Mouse (Mus musculus) small intestine, adult 2 months (tissue): Measurements from ENCODE around the gene Cmtm7. TPM values are rescaled to one million over a fixed set of nuclear protein-coding genes. Genes with fewer than 3 reads are reported as not detected.
A peak's percentile ranks its signal among the peaks of the same experiment; 100 is the strongest.

Experiments
- H3K27ac ChIP-seq: fragments of 200-500 bp; 2 replicates; pipeline ENCODE4 v1.5.1; 2012; ENCODE audit warnings: low read depth, low read length, control low read depth, inconsistent platforms; ENCODE audit not compliant: insufficient read depth
- H3K27me3 ChIP-seq: fragments of 200-500 bp; 2 replicates; pipeline ENCODE4 v1.6.1; 2012; ENCODE audit warnings: mild to moderate bottlenecking, moderate library complexity, low read length, inconsistent platforms; ENCODE audit not compliant: control insufficient read depth, insufficient read depth
- H3K36me3 ChIP-seq: fragments of 200-500 bp; 2 replicates; pipeline ENCODE4 v1.6.1; 2012; ENCODE audit warnings: mild to moderate bottlenecking, low read length, control low read depth, inconsistent platforms; ENCODE audit not compliant: control insufficient read depth, insufficient read depth
- H3K4me1 ChIP-seq: fragments of 200-500 bp; 2 replicates; pipeline ENCODE4 v1.6.1; 2012; ENCODE audit warnings: low read length, inconsistent platforms, mixed read lengths; ENCODE audit not compliant: control insufficient read depth, insufficient read depth, insufficient read length
- H3K4me3 ChIP-seq: fragments of 200-500 bp; 2 replicates; pipeline ENCODE4 v1.5.1; 2012; ENCODE audit warnings: low read depth, mild to moderate bottlenecking, control low read depth, inconsistent platforms, low read length, moderate library complexity
- CTCF ChIP-seq: fragments of 200-500 bp; IDR thresholded peaks from 2 replicates; pipeline ENCODE4 v1.5.1; 2012; ENCODE audit warnings: low read depth, mild to moderate bottlenecking, control low read depth, inconsistent platforms, low read length, moderate library complexity, mixed read lengths; ENCODE audit not compliant: insufficient replicate concordance, insufficient read length; ENCODE audit errors: extremely low read depth
- POLR2A ChIP-seq: fragments of 200-500 bp; IDR thresholded peaks from 2 replicates; pipeline ENCODE4 v1.6.1; 2012; ENCODE audit warnings: low read depth, mild to moderate bottlenecking, control low read depth, inconsistent platforms, low read length, moderate library complexity
- WGBS: fragments of 180-500 bp; shearing (Covaris S2); methylation state at CpG from one replicate; pipeline ENCODE4 v1.1.7; 2018; 5-methylcytosine and 5-hydroxymethylcytosine counted together
- polyA plus RNA-seq: library from polyadenylated mRNA; depleted of rRNA; stranded (reverse); fragments of >200 nt; gene quantifications from 2 replicates; pipeline ENCODE4 v1.2.3, GENCODE M21; 2012

Gene Cmtm7
- polyA plus RNA-seq, 1 experiment: 70.4 TPM

- no peaks in the 10 kb centered on the region for H3K36me3 ChIP-seq
- no peaks in the 10 kb centered on the region for H3K27me3 ChIP-seq
- WGBS: 57% methylated on average over 11 of the region's 11 CpGs
- TF ChIP-seq CTCF (peak; percentile 96), POLR2A (no peak)
- no peak overlapping the region for H3K4me3 ChIP-seq
- no peaks in the 10 kb centered on the region; the same call in 1 of the 2 replicates for H3K4me1 ChIP-seq
- H3K27ac ChIP-seq: no peak overlapping the region
These were observed 15.8 kb upstream of the Cmtm7 start for GRCm38 (mm10) chr9:114797329-114798004.

- H3K27ac ChIP-seq: no peak overlapping the region
- H3K4me3 ChIP-seq: no peak overlapping the region
- no peaks in the 10 kb centered on the region; the same call in 1 of the 2 replicates for H3K4me1 ChIP-seq
- WGBS: 75% methylated on average over 11 of the region's 11 CpGs
- no peaks in the 10 kb centered on the region for H3K36me3 ChIP-seq
- no peaks in the 10 kb centered on the region for H3K27me3 ChIP-seq
- TF ChIP-seq POLR2A (no peak), CTCF (no peak)
These were observed 14.9 kb upstream of the Cmtm7 start for GRCm38 (mm10) chr9:114796473-114797050.

- TF ChIP-seq POLR2A (no peak), CTCF (no peak)
- 43% methylated on average over 4 of the region's 4 CpGs for WGBS
- H3K4me3 ChIP-seq: no peak overlapping the region
- no peaks in the 10 kb centered on the region for H3K36me3 ChIP-seq
- H3K27ac ChIP-seq: no peak overlapping the region
- H3K27me3 ChIP-seq: no peaks in the 10 kb centered on the region
- H3K4me1 ChIP-seq: no peaks in the 10 kb centered on the region; the same call in 1 of the 2 replicates
These were observed 12.8 kb upstream of the Cmtm7 start for GRCm38 (mm10) chr9:114794491-114794890.

DNA sequence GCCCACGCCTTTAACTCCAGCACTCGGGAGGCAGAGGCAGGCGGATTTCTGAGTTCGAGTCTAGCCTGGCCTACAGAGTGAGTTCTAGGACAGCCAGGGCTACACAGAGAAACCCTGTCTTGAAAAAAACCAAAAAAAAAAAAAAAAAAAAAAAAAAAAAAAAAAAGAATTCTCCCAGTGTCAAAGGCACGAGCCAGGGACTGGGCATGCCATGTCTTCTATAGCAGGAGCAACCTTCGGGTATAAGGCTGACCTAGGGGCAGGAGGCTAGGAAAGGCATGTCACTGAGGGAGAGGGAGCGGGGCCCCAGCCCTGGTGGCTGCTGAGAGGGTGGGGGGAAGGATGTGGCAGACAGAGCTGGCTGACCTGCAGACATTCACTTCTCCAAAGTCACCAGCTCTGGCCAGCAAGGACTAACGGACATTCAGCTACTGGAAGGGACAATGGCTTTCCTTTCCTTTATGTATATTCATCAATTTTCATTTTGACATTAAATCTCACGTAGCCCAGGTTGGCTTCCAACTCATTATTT, 12.2 kb upstream of the Cmtm7 start:
- H3K36me3 ChIP-seq: no peaks in the 10 kb centered on the region
- no peaks in the 10 kb centered on the region for H3K27me3 ChIP-seq
- no peak overlapping the region for H3K4me3 ChIP-seq
- H3K27ac ChIP-seq: no peak overlapping the region
- 84% methylated on average over 9 of the region's 9 CpGs for WGBS
- H3K4me1 ChIP-seq: no peaks in the 10 kb centered on the region; the same call in 1 of the 2 replicates
- TF ChIP-seq POLR2A (no peak), CTCF (no peak)

DNA sequence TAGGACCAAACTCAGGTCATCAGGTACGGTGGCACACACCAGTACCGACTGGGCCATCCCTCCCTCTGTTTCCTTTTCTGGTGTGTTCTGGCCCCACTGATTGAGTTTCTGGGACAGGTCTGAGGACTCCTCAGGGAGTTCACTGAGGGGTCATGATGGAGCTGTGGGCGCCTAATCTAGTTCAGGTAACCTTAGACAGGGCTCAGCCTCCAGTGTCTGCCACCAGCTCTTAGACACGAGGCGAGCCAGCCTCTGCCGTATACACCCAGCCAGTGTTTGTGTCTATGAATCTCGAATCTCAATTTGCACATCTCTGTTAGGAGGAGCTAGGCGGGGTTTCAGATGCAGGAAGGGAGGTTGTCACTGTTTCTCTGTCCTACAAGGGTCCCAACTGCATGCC, 8.3 kb upstream of the Cmtm7 start:
- TF ChIP-seq CTCF (no peak), POLR2A (no peak)
- Histone ChIP-seq H3K4me1 (peaks cover 2% of the 10 kb centered on the region), H3K4me3 (no peak overlapping the region), H3K27me3 (no peaks in the 10 kb centered on the region), H3K27ac (no peak overlapping the region), H3K36me3 (no peaks in the 10 kb centered on the region)
- WGBS: 77% methylated on average over 8 of the region's 8 CpGs

- no peak for TF ChIP-seq CTCF
- Histone ChIP-seq H3K4me1 (peaks cover 2% of the 10 kb centered on the region), H3K36me3 (no peaks in the 10 kb centered on the region), H3K27ac (no peak overlapping the region), H3K27me3 (no peaks in the 10 kb centered on the region), H3K4me3 (no peak overlapping the region)
- WGBS: 57% methylated on average over 7 of the region's 7 CpGs
These were observed 7.9 kb upstream of the Cmtm7 start for GRCm38 (mm10) chr9:114789557-114789956.

DNA sequence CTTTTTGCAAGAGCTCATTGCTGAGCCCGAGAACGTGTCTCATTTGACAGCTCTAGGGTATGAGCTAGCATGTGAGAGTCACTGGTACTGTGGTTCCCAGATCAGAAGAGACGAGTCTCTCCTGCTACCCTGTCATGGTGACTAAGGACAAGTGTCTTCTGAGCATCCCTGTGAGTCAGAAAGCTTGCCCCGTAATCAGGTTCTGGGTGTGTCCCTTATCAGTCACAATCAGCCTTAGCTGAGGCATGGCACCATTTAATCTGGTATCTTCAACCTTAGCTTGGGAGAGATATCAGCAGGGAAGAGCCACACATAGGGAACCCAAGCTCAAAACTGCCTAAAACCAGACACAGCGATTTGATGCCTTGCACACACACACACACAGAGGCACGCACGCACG, 7.0 kb upstream of the Cmtm7 start:
- H3K27me3 ChIP-seq: no peaks in the 10 kb centered on the region
- no peaks in the 10 kb centered on the region for H3K36me3 ChIP-seq
- 81% methylated on average over 8 of the region's 8 CpGs for WGBS
- H3K4me1 ChIP-seq: peaks cover 2% of the 10 kb centered on the region; the same call in 1 of the 2 replicates
- TF ChIP-seq POLR2A (no peak), CTCF (no peak)
- no peak overlapping the region for H3K27ac ChIP-seq
- no peak overlapping the region for H3K4me3 ChIP-seq
